Mouse (Mus musculus) NIH3T3 (cell line): ENCODE data around the gene Gm12248.
"Not testable (repeated sequence)": the region's sequence is repeated elsewhere in the genome, so short reads cannot be mapped to it uniquely, and the experiment has no call there.

ENCODE experiments used
- DNase-seq: peaks from one replicate; pipeline ENCODE4 v3.0.0-alpha.2; 2012; ENCODE audit warnings: low read depth

Gene Gm12248

DNA sequence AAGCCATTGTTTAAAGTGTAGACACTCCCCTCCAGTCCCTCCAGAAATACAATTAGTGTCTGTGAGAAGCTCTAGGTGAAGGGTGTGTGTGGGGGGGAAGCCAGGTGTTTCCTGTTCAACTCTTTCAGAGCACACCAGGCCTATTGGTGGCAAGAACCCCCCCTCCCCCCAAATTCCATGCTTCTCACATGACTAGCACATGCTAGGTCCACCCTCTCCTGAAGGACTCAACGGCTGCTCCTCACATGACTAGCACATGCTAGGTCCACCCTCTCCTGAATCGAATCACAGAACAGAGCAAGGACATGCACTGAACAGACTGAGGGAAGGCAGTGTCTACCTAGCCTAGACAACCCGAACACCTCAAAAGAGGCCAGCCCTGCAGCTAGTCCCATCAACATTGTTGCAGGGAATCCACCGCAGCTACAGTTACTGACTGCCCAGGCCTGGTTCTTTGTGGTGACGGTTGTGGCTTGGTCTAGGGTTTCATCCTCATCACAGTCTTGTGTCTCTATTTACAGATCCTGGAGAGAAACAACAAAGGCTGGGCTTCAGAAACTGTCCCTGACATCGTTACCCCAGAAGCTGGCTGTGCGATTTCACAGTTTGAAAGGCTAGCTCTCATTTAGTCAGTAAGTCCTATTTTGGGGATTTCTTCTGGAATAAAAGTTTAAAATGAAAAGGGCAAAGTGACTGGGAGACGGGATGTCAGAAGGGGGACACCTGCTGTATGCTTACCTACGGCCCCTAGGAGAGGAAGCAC lies 9.8 kb upstream of the Gm12248 start:
- peak; percentile 39 for DNase-seq

DNA sequence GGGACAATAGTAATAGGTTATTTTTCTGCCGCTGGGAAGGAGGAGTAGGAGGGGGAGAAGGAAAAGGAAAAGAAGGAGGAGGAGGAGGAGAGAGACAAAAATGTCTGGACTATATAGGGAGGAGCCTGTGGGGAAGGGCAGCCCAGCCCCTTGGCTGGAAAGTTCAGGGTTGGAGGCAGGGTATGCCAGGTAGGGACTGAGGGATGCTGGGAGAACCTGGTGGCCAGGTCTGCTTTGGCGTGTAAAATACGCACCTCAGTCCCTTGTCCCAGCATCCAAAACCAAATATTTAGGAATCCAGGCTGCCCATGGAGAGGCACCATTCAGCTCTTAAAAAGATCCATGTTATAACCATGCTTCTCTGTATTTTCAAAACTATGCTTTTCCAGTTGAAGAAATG lies 9.2 kb upstream of the Gm12248 start:
- no peak for DNase-seq

DNA sequence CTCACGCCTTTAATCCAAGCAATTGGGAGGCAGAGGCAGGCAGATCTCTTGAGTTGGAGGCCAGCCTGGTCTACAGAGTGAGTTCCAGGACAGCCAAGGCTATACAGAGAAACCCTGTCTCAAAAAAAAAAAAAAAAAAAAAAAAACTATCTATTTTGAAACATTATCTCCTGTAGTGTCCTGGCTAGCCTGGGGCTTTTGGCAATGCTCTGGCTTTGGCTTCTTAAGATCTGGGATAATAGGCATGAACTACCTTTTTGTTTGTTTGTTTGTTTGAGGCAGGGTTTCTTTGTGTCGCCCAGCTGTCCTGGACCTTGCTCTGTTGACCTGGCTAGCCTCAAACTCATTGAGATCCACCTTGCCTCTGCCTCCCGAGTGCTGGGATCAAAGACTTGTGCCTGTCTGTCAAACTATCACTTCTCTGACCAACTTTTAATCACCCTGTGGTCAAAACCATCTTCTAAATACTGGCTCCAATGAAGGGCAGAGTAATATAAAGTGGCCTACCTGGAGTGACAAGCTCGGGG lies 8.3 kb upstream of the Gm12248 start:
- DNase-seq: no peak

DNA sequence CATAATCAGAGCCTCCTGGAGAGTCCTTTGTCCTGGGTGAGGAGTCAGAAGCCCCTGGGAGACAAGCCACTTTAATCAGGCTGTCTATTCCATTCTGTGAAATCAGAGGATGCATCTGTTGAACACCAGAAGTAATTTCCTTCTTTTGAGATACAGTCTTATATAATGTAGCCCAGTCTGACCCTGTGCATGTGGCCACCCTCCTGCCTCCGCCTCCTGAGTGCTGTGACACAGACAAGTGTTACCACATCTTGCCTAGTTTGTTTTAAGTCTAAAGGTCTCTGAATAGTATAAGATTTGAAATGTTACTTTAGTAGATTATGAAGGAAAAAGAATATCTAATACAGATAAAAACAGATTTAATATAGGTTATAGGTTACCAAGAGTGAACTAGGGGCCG lies 7.1 kb upstream of the Gm12248 start:
- no peak for DNase-seq

DNA sequence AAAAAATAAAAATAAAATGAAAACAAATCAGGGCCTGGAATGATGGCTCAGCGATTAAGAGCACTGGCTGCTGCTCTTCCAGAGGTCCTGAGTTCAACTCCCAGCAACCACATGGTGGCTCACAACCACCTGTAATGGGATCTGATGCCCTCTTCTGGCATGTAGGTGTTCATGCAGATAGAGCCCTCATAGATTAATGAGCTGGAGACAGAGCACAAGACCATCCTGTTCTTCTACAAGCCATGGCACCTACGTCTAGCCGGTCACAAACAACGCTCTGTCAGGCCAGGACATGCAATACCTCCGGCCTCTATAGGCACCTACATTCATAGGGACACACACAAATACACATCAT lies 5.4 kb upstream of the Gm12248 start:
- DNase-seq: not testable (repeated sequence)

DNA sequence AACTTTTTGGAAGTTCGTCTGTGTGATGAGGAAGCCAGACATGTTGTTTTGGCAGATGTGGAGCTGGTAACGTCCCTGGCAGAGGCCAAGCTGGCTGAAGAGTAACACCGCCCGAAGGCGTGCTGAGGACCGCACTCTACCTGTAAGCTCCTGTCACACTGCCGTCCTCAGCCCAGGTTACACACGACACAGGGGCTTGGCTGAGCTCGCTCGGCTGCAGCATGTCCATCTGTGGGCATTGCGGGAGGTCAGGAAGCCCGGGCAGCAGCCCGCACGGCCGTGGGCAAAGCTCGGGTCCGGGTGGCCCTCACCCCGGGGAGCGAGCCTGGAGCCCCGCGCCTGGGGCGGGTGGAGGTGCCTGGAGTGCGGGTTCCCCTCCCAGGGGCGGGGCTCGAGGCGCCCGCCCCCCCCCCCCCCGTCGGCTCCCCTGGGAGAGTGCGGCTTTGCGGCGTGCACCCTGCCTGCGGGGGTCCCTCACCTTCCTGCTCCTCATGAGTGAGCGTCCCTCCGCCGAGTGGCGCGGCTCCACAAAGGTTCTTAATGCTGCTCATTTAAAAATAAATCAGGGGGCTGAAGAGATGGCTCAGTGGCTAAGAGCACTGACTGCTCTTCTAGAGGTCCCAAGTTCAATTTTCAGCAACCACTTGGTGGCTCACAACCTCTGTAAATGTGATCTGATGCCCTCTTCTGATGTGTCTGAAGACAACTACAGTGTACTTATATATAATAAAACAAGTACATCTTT lies 4.9 kb upstream of the Gm12248 start:
- no peak for DNase-seq

DNA sequence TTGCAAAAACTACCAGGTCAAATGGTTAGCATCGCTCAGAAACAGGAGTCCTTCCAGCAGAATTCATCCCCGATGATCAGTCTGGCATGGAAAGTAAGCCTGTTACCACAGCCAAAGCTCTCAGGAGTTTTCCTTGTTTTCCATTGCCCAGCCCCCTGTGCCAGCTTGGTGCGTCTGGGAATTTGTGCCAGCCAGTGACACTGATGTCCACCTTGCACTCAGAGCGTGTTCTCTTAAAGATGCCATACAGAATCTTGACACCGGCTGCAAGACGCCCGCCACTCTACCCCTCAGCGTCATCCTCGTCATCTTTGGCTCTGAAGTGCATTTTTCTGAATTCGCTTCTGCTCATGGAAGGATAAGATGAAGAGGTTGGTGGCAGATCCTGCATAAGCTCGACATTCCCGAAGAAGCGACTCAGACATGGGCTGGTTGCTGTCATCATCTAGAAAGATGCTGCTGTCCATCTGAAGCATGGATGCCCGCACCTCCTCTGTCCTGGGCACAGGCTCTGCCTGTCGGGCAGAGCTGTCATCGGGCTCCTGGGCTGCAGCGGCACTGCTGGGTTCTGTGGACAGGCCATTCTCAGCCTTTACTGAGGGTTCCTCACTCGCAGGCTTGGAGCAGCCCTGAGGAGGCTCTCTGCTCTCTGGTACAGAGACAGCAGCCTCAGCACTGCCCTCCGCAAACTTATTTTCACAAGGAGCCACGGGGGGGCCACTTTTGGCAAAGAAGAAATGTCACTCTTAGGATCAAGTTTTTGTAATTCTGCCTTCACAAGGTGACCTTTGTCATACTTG lies 4.1 kb upstream of the Gm12248 start:
- no peak for DNase-seq

DNA sequence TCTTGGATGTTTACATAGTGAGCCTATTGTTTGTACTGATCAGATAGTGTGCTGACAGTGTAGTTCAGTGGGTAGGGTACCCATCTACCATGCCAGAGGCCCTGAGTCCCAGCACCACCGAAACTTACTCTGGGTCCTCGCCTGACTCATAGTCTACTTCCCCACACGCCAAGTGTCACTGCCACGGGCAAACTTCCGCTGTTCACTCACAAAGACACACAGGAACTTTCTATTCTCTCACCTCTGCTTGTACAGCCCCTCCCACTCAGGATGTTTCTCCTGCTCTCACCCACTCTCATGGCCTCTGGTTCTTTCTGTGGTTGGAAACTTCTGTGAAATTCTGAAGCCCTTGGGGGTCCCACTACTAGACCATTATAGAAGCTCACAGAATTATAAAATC lies 3.2 kb upstream of the Gm12248 start:
- DNase-seq: no peak

DNA sequence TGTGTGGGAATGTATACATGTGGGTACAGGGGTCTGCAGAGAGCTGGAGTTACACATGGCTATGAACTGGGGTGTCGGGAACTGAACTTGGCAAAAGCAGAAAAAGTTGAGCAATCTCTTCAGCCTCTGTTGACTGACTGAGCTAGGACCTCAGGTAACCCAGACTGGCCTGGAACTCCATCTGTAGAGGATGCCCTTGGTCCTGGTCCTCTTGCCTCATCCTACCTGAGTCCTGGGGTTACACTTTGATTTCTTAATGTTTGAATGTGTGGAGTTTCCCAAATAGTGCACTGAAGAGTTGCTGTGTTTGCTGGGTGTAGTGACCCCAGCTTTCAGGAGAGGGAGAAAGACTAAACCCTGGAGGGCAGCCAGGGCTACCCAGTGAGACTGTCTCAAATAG lies 2.6 kb upstream of the Gm12248 start:
- no peak for DNase-seq

DNA sequence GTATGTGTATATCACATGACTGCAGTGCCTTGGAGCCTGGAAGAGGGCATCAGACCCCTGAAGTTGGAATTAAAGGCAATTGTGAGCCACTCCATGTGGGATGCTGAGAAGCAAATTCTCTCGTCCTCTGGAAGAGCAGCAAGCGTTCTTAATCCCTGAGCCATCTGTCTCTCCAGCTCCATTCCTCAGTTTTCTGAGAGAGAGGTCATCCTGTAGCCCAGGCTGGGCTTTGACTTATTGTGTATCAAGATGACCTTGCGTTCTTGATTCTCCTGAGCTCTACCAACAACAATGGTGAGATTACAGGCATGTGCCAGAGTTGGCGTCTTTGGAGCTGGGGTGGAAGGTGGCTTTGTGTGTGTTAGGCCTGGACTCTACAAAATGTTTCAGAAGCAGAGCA lies 1.8 kb upstream of the Gm12248 start:
- DNase-seq: no peak

DNA sequence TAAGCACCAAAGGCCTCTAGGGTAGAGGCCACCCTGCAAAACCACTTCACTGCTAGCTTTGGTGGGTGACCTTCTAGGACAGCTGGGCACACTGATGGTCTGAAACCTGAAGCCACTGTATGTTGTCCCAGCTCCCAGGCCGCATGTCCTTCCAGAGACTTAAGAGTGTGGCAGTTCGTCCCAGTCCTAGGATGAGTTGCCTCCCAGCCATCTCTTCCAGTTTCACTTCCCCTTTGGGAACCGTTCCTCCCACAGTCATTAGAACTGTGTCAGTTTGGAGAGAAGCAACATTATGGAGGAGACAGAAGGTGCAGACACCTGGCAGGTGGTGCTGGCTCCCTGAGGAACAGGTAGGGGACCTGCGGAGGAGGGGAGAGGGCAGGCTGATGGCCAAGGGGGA lies 393 bp downstream of the Gm12248 start:
- DNase-seq: no peak

DNA sequence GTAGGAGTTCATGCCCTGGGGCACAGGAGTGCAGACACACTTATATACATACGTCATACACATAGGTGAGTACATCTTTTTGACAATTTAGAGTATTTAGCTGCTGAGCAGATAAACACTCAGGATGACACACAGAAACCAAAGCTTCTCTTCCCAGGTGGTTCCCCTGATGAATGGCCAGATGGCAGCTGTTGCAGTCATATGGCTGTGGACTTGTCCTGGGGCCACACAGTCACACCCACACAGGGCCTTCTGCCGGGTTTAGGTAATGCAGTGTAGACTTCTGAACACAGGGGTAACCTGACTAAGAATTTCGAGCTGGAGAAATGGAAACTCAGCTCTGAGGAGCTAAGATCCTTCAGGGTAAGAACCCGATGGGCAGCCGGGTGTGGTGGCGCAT lies 11.2 kb downstream of the Gm12248 start:
- DNase-seq: no peak

DNA sequence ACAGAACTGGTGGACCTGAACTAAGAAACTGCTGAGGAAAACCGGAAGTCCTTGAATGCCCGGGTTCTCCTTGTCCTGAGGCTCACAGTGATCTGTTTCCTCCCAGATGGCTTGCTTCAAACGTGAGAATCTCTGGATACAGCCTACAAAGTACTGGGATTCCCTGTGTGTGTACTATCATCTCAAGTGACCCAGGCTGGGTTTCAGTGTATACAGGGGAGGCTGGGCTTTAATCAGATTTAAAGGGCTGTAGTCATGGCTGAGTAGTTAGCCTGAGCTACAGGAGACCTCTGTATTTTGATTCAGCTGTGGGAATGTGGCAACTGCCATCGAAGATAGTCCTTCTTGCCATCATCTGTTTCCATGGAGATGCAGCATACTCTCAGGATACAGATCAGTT lies 15.7 kb downstream of the Gm12248 start:
- DNase-seq: no peak

DNA sequence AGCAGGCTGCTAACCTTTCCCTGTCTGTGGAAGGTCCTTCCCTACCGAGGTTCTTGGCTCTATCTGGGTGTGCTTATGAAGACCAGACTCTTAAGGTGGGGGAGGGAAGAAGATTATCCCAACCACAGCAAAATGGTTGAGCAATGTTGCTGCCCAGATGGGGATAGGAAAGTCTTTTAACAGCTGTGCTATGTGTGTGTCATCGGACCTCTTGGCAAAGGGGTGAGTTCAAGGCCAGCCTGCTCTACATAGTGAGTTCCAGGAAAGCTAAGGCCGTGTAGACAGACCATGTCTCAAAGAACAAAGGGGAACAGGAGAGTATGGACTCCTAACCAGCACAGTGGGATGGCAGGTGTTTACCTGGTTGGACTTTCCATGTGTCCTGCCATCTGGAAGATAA lies 20.0 kb downstream of the Gm12248 start:
- DNase-seq: peak; percentile 71

DNA sequence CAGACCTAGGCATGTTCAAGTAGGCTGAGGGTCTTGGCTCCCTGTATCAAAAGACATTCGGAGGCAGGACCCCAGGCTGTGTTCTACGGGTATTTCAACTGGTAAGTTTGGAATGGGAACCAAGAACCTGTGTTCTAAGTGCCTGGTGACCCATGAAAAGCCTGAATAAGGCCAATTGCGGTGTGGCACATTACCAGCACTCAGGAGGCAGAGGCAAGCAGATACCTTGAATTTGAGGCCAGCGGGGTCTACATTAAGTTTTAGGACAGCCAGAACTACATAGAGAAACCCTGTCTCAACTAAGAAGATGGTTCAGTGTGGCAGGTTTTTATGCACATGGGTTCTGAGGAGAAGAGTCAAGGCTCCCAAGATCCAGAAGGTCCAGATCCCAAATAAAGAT lies 27.9 kb downstream of the Gm12248 start:
- no peak for DNase-seq

DNA sequence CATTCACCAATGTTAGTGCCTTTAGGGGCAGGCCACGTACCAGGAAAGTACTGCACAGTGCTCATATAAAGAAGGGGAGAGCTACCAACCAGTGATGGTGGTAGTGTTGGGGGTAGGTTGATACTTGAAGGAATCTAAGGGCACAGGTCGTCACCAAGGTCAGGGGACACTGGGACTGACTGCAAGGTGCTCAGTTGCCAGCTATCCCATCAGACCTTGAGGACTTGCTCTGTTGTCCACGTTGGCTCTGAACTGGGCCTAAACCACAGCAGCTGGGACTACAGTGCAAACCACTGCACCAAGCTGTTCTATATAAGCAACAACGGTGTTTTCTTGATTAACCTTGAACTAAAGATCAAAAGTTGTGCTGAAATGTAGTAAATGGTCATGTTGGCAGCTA lies 30.3 kb downstream of the Gm12248 start:
- DNase-seq: no peak

DNA sequence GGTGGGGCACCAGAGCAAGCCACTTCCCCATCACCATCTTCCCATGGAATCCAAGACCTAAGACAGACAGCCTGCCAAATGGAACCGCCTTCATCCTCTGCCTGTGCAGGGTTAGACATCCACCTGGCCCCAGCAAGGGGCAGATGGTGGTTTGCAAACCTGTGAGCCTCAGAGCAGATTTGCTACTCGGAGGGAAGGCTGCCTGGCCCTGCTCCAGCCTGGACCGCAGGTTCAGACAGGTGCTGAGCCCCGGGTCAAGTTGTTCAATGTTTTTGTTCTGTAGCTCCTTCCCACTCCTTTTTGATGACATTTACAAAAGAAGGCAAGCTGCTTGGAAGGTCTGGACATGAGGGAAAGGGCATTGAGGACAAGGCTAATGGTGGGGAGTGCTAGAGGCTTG lies 31.7 kb downstream of the Gm12248 start:
- DNase-seq: not testable (repeated sequence)

DNA sequence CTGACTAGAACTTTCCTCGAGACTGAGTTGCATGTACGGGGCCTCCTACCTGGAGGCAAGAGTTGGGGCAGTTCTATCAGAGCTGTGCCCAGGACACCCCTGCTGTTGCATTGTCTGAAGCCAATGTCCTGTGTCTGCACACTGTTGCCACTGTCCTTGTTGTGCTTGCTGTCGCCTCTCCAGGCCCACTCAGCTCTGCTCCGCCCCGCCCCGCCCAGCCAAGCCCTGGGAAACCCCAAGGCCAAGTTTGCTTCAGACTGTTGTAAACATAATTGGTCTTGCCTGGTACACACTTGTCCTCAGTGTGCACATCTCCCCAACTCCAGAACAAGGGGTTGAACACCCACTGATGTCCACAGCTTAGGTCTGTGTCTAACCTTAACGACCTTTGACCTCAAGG lies 33.2 kb downstream of the Gm12248 start:
- DNase-seq: not testable (repeated sequence)

DNA sequence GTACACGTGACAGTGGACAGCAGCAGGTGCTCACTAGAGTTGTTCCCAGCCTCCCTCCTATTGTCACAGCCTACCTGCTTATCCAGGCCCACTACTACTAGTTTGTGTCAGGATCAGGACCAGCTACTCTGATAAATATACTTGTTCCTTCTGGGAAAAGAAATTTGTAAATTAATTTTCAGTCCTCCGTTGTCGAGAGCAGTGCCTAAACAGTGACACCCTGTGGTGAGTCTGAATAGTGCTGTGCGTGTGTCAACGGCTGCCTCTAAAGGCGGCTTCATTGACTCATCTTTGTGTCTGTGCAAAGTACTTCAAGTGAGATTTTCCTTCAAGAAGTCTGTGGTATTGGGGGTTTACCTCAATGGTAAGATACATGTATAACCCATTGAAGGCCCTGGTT lies 35.5 kb downstream of the Gm12248 start:
- peak; percentile 84 for DNase-seq

DNA sequence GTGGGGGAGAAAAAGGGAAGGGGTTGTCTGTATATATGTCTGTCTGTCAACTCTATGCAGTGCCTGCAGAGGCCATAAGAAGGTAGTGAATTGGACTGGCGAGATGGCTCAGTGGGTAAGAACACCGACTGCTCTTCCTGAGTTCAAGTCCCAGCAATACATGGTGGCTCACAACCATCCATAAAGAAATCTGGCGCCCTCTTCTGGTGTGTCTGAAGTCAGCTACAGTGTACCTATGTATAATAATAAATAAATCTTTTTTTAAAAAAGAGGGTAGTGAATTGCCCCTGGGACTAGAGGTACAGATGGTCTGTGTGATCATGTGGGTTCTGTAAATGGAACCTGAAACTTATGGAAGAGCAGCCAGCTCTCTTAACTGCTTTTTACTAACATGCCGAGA lies 46.5 kb downstream of the Gm12248 start:
- DNase-seq: peak; percentile 13

DNA sequence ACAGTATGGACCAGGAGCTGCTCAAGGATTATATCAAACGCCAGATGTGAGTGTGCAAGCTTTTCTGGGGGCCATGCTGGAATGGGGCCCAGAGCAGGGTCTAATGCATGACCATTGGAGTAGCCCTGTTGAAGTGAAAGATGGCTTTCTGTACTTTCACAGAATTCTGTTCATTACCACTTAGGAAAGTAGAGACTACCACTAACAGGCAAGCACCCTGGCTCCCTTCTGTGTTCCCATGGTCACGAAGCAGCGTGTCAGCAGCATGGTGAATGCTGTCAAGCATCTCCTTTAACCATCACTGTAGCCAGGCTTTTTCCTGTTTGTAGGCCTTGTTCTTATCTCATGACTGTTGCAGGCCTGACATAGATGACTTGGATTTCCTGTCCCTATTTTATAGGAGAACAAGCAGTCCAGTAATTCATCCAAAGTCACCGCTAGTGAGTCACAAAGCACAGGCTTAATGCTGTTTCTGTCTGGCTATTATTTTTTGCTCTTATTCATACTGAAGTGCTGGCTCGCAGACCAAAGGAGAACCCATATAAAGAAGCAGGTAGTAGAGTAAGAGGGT lies 50.0 kb downstream of the Gm12248 start:
- peak; percentile 10 for DNase-seq

DNA sequence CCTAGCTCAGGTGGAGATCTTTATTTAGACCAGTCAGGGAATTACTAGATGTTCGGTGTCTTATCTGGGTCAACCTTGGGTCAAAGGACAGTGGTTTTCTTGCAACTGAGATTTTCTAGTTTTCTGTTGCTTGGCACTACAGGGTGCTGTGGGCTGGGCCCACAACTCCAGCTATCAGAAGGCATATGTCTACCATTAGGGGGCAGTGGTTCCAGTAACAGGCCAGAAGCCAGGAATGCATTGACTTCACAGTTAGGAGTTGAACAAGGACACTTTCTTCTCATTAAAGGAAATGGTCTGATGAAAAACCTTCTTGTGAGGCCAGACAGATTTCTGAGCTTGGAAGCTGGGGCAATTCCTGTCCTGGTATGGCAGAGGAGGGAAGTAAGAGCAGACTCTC lies 53.9 kb downstream of the Gm12248 start:
- DNase-seq: peak; percentile 48
